Mouse (Mus musculus) left cerebral cortex, adult 8-10 months (tissue): ENCODE results near the gene Stab1. TPM values are rescaled to one million over a fixed set of nuclear protein-coding genes. Genes with fewer than 3 reads are reported as not detected.

ENCODE experiments used
- DNase-seq, 2 experiments: peaks; one replicate each; pipeline ENCODE4 v3.0.0; 2022; ENCODE audit warnings: low spot score in 2 of 2
- total RNA-seq, 4 experiments: library from RNA; stranded (reverse); gene quantifications; 2 replicates each; pipeline ENCODE4 v1.2.4; 2022

The Stab1 gene
- total RNA-seq, 4 experiments from 2014 or later = 18.7 to 28.1 (median 22.2) TPM

DNA sequence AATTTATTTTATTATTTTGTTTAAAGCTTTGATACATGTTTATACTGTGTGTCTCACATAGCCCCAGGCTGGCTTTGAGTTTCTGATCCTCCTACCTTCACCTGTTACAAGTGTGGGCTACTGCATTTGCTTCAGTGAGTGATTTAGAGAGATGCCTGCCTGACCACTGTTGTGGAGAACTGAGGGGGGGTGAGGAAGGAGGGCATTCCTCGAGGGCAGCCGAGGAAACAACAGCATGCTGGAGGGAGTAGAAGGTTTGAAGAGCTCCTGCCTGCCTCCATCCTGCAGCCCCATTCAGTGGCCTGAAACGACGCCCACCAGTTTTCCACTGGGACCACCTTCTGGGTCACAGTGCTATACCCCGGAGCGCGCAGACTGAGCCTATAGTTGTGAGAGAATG, 3.0 kb downstream of the Stab1 start:
- no peak for DNase-seq

DNA sequence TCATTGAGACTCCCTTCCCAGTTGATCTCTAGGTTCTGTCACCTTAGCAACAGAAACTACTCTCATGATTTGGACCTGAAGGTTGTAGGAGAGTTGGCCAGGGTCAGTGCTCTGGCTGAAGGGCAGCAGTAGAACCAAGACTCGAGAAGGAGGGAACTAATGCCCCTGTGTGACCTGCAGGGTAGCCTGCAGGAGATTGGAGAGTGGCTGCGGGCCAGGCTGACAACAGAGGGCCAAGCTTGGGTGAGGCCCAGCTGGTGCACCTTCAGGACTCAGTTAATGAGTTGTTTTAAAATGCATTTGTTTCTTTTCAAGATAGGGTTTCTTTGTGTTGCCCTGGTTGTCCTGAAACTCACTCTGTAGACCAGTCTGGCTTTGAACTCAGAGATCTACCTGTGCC, 3.4 kb downstream of the Stab1 start:
- DNase-seq = no peak

- DNase-seq = no peak
Measured at GRCm38 (mm10) chr14:31164067-31164466, 4.4 kb downstream of the Stab1 start.

DNA sequence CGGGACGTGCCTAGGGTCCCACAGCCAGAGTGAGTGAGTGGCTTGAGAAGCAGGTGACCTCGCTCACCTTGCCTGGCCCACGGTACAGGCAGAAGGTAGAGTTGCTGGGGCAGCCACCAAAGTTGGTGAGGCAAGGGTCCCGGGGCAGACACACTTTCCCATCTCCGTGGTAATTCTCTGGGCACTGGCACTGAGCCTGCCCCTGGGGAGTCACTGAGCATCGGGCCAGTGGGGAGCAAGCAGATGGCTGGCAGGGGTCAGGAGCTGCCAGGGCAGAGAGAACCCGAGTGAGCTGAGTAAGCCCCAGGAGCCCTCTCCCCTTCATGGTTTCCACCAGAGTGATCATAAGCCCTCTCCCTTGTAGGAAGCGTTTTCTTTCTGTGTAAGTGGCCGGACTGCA, 6.8 kb downstream of the Stab1 start:
- DNase-seq = no peak

GRCm38 (mm10) chr14:31161191-31161590, 7.2 kb downstream of the Stab1 start:
- DNase-seq = no peak

- DNase-seq = no peak
Measured at GRCm38 (mm10) chr14:31160196-31161150, 8.0 kb downstream of the Stab1 start.

- no peak for DNase-seq
Measured at GRCm38 (mm10) chr14:31145694-31146093, 22.7 kb downstream of the Stab1 start.

DNA sequence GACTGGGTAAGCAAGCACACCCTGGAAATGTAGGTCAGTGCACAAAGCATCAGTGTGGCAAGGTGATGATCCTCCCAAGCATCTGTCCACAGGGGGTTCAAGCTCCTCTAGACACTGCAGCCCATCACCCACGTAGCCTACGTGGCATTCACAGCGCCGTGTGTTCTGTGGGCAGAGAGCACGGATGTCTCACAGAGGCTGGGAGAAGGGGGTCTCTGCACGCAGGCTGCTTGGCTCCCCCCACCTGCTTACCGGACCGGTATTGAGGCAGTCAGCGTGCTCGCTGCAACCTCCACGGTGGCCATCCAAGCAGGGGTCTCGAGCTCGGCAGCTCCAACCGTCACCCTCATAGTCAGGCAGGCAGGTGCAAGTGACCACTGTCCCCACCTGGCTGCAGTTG, 27.4 kb downstream of the Stab1 start:
- no peak for DNase-seq

GRCm38 (mm10) chr14:31140141-31140540, 28.3 kb downstream of the Stab1 start:
- no peak for DNase-seq

GRCm38 (mm10) chr14:31139666-31140065, 28.8 kb downstream of the Stab1 start:
- no peak for DNase-seq

GRCm38 (mm10) chr14:31138897-31139429, 29.5 kb downstream of the Stab1 start:
- DNase-seq = no peak

GRCm38 (mm10) chr14:31138219-31138896, 30.1 kb downstream of the Stab1 start:
- no peak for DNase-seq

DNA sequence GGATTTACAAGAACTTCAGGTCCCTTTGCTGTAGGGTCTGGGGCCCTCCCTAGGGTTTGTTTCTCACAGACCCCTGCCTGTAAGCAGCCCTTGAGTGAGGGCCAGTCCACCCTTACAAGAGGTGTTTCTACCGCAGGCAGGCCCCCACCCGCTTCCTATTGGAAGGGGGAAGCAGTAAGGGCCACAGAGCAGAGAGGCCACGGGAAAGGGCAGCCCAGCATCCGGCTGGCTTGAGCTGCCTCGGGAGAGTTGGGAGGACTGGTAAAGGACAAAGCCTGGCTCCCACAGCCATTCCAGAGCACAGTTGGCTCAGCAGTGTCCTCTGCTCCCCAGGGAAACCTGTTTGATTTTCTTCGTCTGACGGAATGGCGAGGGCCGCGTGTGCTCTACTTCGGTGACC, 30.6 kb downstream of the Stab1 start:
- no peak for DNase-seq

- no peak for DNase-seq
Measured at GRCm38 (mm10) chr14:31137281-31137595, 31.2 kb downstream of the Stab1 start.

DNA sequence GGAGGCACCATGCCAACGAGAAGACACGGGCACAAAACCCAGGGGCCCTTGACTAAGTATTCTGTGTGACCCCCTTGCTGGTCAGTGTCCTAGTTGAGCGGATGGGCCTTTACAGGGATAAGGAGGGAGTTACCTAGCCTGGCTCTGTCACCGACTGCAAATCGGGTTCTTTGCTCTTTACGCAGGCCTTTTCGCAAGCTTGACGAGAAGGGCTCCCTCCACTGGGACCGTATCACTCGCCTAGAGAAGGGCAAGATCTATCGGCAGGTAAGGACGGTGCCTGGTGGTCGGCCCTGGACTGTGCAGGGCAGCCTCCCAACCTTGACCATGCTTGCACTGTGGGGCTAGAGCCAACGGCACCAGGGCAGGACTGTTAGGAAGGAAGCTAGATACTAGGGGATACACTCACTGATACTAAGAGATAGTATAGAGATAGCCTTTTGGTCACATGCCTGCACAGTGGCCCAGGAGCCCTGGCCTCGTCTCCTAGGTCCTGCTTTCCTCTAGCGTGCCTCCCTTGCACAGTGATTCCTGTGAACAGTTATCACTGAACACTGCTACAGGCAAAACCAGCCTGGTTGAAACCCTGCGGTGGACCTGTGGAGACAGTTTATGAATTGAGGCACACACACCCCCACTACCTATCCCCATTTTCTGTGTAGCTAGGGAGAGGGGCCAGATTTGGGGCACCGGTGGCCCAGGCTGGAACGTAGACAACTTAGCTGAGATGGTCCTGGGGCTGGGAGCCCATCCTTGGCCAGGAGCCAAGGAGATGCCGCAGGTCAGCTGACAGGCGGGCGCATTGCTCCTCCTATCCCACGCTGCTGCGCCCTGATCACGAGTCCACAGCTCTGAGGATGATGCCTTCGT, 31.8 kb downstream of the Stab1 start:
- DNase-seq = no peak

GRCm38 (mm10) chr14:31135495-31136410, 32.7 kb downstream of the Stab1 start:
- no peak for DNase-seq

DNA sequence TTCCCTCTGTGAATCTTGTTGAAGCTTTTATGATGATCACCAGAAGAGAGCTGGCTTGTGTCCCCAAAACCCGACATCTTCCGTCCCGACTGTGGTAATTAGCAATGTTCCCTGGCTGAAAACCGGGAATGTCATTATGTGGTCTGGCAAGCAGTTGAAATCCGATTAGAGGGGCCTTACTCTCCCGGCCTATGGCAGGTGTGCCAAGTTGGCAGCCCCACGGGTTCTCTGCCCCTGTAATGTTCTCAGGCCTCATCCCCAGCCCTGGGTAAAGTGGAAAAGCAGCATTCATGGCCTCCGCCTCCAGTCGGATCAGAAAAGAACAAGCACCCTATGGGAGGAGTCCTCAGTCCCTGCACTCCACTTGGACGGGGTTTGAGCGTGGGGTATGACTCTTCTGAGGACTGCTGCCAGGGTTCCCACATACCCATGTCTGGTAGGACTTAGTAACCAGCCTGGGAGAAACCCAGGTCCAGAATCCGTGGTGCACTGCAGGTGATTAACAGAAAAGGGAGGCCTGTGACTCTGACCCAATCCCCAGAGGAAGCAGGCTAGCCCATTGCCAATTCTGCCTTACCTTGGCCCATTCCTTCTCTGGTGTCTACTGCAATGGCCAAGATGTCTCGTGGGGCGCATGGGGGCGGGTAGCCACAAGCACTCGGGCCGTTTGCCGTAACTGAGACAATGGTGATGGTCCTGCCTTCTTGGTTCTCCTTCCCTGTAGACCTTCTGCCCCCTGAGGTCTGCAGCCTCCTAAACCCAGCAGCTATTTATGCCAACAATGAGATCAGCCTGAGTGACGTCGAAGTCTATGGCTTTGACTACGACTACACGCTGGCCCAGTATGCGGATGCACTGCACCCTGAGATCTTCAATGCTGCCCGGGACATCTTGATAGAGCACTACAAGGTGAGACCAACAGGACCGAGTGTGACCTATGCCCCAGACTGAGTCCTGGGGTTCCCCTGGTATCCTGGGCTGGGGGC, 34.1 kb downstream of the Stab1 start:
- no peak for DNase-seq

- DNase-seq = no peak
Measured at GRCm38 (mm10) chr14:31133023-31133665, 35.3 kb downstream of the Stab1 start.

GRCm38 (mm10) chr14:31132491-31132975, 35.9 kb downstream of the Stab1 start:
- no peak for DNase-seq
